Mouse (Mus musculus) mouse embryonic stem cell (cell line): ENCODE measurements around the gene Sac3d1.

Source experiments
- in situ Hi-C, 2 experiments: fragments of 300-500 bp; cut with MboI; formaldehyde crosslinking; loops; 1 replicate in 1 of 2; 3 replicates in 1 of 2; pipeline ENCODE4 v1.14.3; 2019 to 2020; ENCODE audit warnings: low sequenced_read_pairs in 2 of 2, low pct_unique_long_range_greater_than_20kb in 1 of 2, mixed read lengths in 1 of 2; ENCODE audit not compliant: unreplicated experiment in 1 of 2

The Sac3d1 gene

DNA sequence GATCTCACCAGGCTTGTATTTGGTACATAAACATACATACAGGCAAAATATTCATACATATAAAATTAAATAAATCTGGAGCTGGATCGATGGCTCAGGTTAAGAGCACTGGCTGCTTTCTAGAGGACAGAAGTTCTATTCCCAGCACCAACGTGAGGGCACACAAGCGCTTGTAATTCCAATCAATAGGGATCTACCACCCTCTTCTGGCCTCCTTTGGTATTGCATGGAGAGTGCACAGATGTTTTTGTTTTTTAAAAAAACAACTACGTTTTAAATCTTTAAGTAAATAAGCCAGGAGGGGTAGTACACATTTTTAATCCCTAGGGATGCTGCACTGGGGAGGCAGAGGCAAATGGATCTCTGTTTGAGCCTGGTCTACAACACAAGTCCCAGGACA lies 7.8 kb upstream of the Sac3d1 start:
- in situ Hi-C loops, result loop anchor here (5.0 to 10.0 kb wide), 3 partner anchors 89 to 164 kb away; partner anchors contain the start of genes Pola2 (in 2 of the 2) and Capn1 (in 1 of the 2)

GRCm38 (mm10) chr19:6124898-6125297 lies 6.4 kb upstream of the Sac3d1 start:
- in situ Hi-C loops, result loop anchor here (5.0 to 10.0 kb wide), 3 partner anchors 88 to 163 kb away; partner anchors contain the start of genes Pola2 (in 2 of the 2) and Capn1 (in 1 of the 2)

- in situ Hi-C loops, result loop anchor here in 1 of 2 experiments (10.0 kb wide), 1 partner anchor 109 kb away; the partner anchor contains the start of gene Capn1
These were observed 4.9 kb upstream of the Sac3d1 start for GRCm38 (mm10) chr19:6123330-6123729.

DNA sequence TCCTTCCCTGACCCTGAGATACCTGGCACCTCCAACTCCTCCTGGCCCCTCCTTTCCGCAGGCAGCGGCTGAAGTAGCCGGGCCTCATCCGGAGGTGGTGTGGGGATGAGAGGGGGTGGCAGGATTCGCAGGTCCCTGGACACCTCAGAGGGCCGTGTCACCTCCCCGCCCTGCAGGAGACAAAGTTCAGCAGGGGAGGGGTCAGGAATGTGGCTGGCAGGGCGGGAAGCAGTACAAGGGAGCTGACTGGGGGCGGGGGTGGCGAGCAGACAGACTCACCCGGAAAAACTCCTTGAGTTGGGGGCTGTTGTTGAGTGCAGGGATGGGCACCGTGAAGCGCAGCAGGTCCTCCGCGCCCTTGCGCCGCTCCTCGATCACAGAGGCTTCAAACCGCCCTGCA lies 3.3 kb upstream of the Sac3d1 start:
- in situ Hi-C loops, result loop anchor here in 1 of 2 experiments (10.0 kb wide), 1 partner anchor 107 kb away; the partner anchor contains the start of gene Capn1

GRCm38 (mm10) chr19:6118677-6119185 lies 281 bp upstream of the Sac3d1 start:
- in situ Hi-C loops, result no loop called here

GRCm38 (mm10) chr19:6117346-6117985 lies 984 bp downstream of the Sac3d1 start:
- in situ Hi-C loops, result no loop called here

DNA sequence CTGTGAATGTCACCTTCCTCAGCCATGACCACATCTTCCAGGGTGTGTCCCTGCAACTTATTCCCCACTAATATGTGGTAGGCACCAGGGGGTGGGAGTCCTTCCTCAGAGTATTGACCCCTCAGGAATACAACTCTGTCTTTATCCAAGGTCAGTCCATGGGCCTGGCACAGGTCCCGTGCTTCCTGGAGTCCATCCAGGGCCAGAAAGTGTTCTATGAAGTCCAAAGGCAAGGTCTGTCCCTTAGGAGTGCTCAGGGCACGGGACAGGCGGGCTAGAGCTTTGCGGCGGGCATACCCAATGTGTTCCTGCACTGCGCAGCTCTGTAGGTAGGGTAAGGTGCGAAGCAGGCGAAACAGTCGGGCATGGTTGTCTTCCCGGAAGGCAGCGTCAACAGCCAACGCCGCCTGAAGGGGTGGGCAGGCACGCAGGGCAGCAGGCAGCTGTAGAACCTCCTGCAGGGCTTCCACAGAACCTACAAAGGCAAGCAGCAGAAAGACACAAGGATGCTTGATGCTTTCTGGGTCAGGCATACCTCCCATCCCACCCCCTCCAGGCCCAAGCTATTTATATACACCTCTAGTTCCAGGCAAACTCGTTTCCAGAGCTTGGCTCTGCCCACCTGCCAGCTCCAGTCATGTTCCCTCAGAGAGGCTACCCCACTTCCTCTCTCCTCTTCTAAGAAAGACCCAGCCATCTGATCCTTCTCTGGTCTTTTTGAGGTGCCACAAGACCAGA lies 2.2 kb downstream of the Sac3d1 start:
- in situ Hi-C loops, result no loop called here

- in situ Hi-C loops, result no loop called here
These were observed 5.3 kb downstream of the Sac3d1 start for GRCm38 (mm10) chr19:6113116-6113515.

GRCm38 (mm10) chr19:6105586-6105985 lies 12.9 kb downstream of the Sac3d1 start, which contains the start of gene Naaladl1:
Naaladl1 (plus strand) TSS chr19:6105782.
- in situ Hi-C loops, result no loop called here

DNA sequence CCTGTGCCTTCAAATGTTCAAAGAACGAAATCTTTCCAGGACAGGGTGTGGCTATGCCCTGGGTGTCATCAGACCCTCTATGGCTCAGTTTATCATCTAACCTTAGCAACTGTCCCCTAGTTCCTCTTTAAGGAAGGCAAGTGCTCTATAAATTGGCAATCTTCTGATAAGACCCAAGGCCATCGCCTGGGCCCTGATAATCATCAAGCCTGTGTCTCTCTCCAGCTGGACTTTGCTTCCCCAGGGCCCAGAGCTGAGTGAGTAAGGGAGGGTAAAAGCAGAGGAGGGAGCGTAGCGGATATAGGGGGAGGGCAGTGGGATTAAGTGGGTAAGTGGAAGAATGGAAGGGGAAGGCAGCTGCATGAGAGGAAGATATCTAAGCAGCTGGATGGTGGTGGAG lies 14.0 kb downstream of the Sac3d1 start:
- in situ Hi-C loops, result no loop called here

GRCm38 (mm10) chr19:6102169-6102853 lies 16.1 kb downstream of the Sac3d1 start:
- in situ Hi-C loops, result no loop called here

GRCm38 (mm10) chr19:6101186-6101585 lies 17.3 kb downstream of the Sac3d1 start:
- in situ Hi-C loops, result no loop called here

- in situ Hi-C loops, result no loop called here
These were observed 20.6 kb downstream of the Sac3d1 start for GRCm38 (mm10) chr19:6097847-6098246.

DNA sequence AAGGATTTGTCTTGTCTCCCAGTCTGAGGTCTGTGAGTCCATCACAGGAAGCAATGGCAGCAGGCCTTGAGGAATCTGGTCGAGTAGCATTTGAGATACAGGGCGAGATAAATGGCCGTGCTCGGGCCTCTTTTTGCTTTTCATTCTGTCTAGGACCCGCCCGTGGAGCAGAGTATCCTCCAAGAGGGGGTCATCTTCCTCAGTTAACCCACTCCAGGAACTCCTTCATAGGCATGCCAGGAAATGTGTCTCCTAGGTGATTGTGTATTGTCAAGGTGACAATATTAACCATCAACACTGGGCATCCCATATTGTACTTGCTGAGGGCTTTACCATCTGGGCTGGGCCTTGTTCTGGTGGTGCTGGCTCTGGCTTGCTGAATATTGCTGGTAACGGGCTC lies 24.3 kb downstream of the Sac3d1 start, which contains the start of gene AC131692.1:
Gene AC131692.1, plus strand, starts transcription at position 301 of the 400 bp plus-strand sequence.
- in situ Hi-C loops, result no loop called here

DNA sequence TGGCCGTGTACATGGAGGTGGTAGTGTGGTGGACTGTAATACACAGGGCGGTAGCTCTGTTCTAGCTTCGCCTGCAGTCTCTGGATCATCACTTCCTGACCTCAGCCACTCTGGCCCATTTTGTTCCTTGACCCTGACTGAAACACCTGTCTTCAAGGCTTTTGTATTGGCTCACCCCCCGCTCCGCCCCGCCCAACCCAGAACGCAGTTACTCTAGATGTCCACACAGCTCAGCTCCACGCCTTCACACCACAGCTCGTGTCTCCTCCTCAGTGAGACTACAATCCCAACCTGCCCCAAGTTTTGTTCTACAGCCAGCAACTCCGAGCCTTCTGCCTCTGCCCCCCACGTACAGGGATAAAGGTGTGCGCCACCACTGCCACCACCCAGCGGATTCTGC lies 29.6 kb downstream of the Sac3d1 start:
- in situ Hi-C loops, result no loop called here

DNA sequence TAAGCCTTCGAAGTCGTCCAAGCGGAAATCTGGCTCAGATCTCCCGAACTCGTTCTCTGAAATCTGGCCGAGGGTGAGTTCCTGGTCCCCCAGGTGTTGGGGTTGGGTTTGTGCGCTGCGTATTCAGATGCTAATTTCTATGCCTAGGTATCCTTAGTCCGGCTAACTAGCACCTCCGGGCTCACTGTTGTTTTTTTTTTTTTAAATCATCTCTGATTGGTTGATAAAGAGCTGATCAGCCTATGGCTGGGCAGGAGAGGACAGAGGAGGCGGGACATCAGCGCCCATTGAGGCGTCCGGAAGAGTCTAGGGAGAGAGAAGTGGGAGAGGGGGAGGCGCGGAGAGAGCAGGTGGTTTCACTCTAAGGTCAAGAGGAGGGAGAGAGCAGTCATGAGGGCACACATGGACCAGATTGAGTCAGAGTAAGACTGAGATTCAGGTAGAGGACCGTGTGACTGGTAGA lies 33.0 kb downstream of the Sac3d1 start:
- in situ Hi-C loops, result no loop called here

DNA sequence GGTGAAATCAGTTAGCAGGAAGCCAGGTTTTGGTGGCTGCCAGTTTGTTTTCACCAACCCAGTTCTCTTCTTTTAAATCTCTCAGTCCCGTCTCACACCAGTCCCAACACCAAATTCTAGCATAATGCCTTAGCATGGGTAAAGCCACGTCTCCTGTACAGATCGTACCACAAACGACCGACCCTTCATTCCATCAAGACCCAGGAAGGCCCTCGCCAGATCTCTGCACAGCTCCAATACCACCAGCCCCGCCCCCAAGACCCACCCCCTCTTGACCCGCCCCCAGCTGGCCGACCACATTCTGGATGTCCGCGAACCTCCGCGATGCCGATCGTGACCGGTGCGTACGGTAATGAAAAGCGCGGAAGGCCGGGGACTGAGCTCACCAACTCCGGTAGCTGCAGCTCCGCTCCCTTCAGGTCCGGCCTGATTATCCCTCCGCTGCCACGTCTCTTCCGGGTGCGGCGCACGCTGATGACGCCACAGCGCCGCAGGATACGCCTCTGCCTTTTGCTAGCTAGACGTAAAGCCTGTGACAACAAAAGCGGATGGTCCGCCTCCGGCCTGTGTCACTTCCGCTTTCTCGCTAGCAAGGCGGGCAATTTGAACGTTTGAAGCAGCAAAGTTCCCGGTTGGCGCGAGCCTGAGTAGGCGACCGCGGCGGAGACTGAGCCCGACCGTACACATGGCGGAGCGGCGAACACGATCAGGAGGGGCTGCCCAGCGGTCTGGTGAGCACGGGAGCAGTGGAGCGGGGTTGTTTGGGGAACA lies 33.8 kb downstream of the Sac3d1 start, which contains the start of the genes Zfpl1 and Cdca5:
Gene Zfpl1, minus strand, starts transcription at position 479 of the 771 bp plus-strand sequence.
Gene Cdca5, plus strand, starts transcription at position 506 of the 771 bp plus-strand sequence.
- in situ Hi-C loops, result no loop called here

DNA sequence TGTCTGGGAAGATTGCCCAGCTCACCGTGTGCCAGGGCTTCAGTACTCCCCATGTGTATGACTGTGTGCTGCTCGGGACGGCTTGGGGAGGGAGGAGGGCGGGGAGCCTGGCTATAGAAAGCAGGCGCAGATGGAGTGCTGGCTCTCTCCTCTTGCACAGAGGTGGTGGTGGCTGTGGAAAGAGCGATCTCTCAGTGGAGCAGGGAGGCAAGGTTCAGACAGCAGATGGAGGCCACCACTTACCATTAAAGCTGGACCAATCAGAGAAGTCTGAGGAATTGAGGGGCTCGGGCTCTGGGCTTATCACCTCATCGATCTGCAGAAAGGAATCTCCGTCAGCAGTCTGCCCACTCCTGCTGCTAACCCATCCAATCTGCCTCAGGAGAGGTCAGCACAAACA lies 36.3 kb downstream of the Sac3d1 start, which contains the start of gene Gm28374:
Gene Gm28374, minus strand, starts transcription at position 101 of the 400 bp plus-strand sequence.
- in situ Hi-C loops, result no loop called here
